In genomic region chr15:52153421-52153820, GRCm38 (mm10) we compare ENCODE assay signal across 8 mouse cellular contexts.
DNase-seq lines count a peak whose midpoint lies in the region; ATAC-seq lines count a peak whose summit lies in the region.
"Had no signal": no experiment of that assay in that cellular context is flagged by ENCODE, and none has a peak within 500 bp of the region (broad histone marks: within the 10 kb centered on the region; RNA-seq: fewer than 3 reads in every experiment).

No protein-coding gene starts in this region.

- DNase-seq in layer of hippocampus, adult 11-12 months (ENCODE audit: low spot score): peak; percentile 15
- no peak for DNase-seq in layer of hippocampus, adult 9-11 months
- DNase-seq in MEL-GATA-1-ER (ENCODE audit: extremely low read depth, low read depth): peak; percentile 16
- DNase-seq in cerebellum, postnatal 14 days: peak; percentile 37 to 45
- DNase-seq in limb, embryonic 11.5 days (ENCODE audit: low spot score): peak; percentile 54
- no peak for DNase-seq in ovary, adult 18-20 months (ENCODE audit: low spot score)
- no peak for DNase-seq in heart, postnatal 36 days

- H3K4me3 ChIP-seq in limb, embryonic 11.5 days (ENCODE audit: low read depth, low read length): no peak overlapping the region
- H3K4me3 ChIP-seq: embryonic facial prominence, embryonic 15.5 days had no signal

- ATAC-seq in limb, embryonic 11.5 days (ENCODE audit: insufficient number of reproducible peaks, low FRiP score, low TSS enrichment, low read depth): no peak

- intact Hi-C loops in heart, postnatal 36 days (cut with DNase I): loop anchor here (10.0 kb wide), 2 partner anchors 139 to 459 kb away; no protein-coding TSS in a partner anchor

- no peaks in the 10 kb centered on the region for H3K9me3 ChIP-seq in limb, embryonic 11.5 days (ENCODE audit: control insufficient read depth, low read length)
- H3K9me3 ChIP-seq: embryonic facial prominence, embryonic 15.5 days had no signal

- no peaks in the 10 kb centered on the region for H3K4me1 ChIP-seq in limb, embryonic 11.5 days (ENCODE audit: control insufficient read depth, insufficient read depth, low read length)
- H3K4me1 ChIP-seq: embryonic facial prominence, embryonic 15.5 days had no signal

- H3K27ac ChIP-seq in limb, embryonic 11.5 days (replicated peaks; ENCODE audit: low read depth, low read length): no peak overlapping the region
- H3K27ac ChIP-seq: embryonic facial prominence, embryonic 15.5 days had no signal

- 27% methylated on average over 5 of the region's 5 CpGs for WGBS in limb, embryonic 11.5 days

- H3K27me3 ChIP-seq in limb, embryonic 11.5 days (ENCODE audit: control insufficient read depth, insufficient read depth, low read length): no peaks in the 10 kb centered on the region
- H3K27me3 ChIP-seq: embryonic facial prominence, embryonic 15.5 days had no signal

- no peaks in the 10 kb centered on the region for H3K36me3 ChIP-seq in limb, embryonic 11.5 days (ENCODE audit: control insufficient read depth, insufficient read depth, low read length)
- H3K36me3 ChIP-seq: embryonic facial prominence, embryonic 15.5 days had no signal

- no peak overlapping the region for H3K4me2 ChIP-seq in limb, embryonic 11.5 days (ENCODE audit: low read depth, severe bottlenecking)
- H3K4me2 ChIP-seq: embryonic facial prominence, embryonic 15.5 days had no signal

- H3K9ac ChIP-seq in limb, embryonic 11.5 days (ENCODE audit: low read length): no peak overlapping the region
- H3K9ac ChIP-seq: embryonic facial prominence, embryonic 15.5 days had no signal

Comparison
In these comparisons a context has a peak if more than half of its experiments do, and no peak if none do; other contexts are left out.
1. DNase-seq: peak in layer of hippocampus, adult 11-12 months (single experiment), MEL-GATA-1-ER (single experiment), cerebellum, postnatal 14 days (2 of 2) and limb, embryonic 11.5 days (single experiment); none in layer of hippocampus, adult 9-11 months (single experiment), ovary, adult 18-20 months (single experiment) and heart, postnatal 36 days (0 of 2).